Mouse (Mus musculus) bone marrow, adult 2 months (tissue): ENCODE measurements around the gene Tbc1d10c. TPM values are rescaled to one million over a fixed set of nuclear protein-coding genes. Genes with fewer than 3 reads are reported as not detected.
A peak's percentile ranks its signal among the peaks of the same experiment; 100 is the strongest.

ENCODE experiments used
- H3K27ac ChIP-seq: fragments of 200-500 bp; 2 replicates; pipeline ENCODE4 v1.5.1; 2012; ENCODE audit warnings: low read depth, mild to moderate bottlenecking, control low read depth, inconsistent platforms, low read length; ENCODE audit not compliant: control insufficient read depth, poor library complexity, insufficient read depth
- H3K4me1 ChIP-seq: fragments of 200-500 bp; 2 replicates; pipeline ENCODE4 v1.6.1; 2011; ENCODE audit warnings: low read length; ENCODE audit not compliant: control insufficient read depth, insufficient read depth
- H3K4me3 ChIP-seq: fragments of 200-500 bp; replicated peaks from 2 replicates; pipeline ENCODE3; 2011; ENCODE audit warnings: mild to moderate bottlenecking, low read depth, low read length, control low read depth; ENCODE audit not compliant: control insufficient read depth
- CTCF ChIP-seq: fragments of 200-500 bp; IDR thresholded peaks from 2 replicates; pipeline ENCODE4 v1.5.1; 2011; ENCODE audit warnings: low read length, control low read depth; ENCODE audit not compliant: control insufficient read depth, insufficient read depth
- POLR2A ChIP-seq: fragments of 200-500 bp; IDR thresholded peaks from 2 replicates; pipeline ENCODE4 v1.6.1; 2011; ENCODE audit warnings: low read depth, mild to moderate bottlenecking, control low read depth, low read length, borderline replicate concordance; ENCODE audit not compliant: control insufficient read depth
- WGBS: fragments of 180-500 bp; shearing (Covaris S2); methylation state at CpG from one replicate; pipeline ENCODE4 v1.1.7; 2018; 5-methylcytosine and 5-hydroxymethylcytosine counted together
- polyA plus RNA-seq: library from polyadenylated mRNA; stranded (reverse); fragments of >200 nt; gene quantifications from 2 replicates; pipeline ENCODE4 v1.2.4, GENCODE M21; 2011; ENCODE audit warnings: low replicate concordance; ENCODE audit not compliant: missing spikeins, insufficient read depth, insufficient read length

Gene Tbc1d10c
- polyA plus RNA-seq, 1 experiment, result 168 TPM

DNA sequence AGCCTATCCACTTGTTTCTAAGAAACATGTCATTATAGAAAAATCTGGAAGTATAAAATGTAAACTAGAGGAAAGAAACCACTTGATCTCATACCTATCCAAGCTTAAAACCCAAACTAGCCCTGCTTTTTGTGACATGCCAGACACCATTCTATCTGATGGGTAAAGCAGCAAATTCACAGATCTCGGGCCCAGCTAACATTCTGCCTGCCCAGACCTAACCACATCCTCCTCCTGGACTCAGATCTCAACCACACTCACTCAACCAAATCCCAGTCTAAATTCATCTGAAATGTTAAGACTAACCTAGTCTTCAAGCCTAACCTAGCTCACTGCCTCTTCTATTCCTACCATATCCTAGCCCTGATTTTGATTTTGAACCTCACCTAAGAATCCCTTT, 27.7 kb upstream of the Tbc1d10c start:
- Histone ChIP-seq H3K4me3 (no peak overlapping the region), H3K4me1 (peaks cover 18% of the 10 kb centered on the region), H3K27ac (peak overlapping the region; percentile 42; the same call in 1 of the 2 replicates)
- TF ChIP-seq CTCF, result no peak
- TF ChIP-seq POLR2A, result no peak
- WGBS, result 3% methylated on average over 1 of the region's 1 CpGs

DNA sequence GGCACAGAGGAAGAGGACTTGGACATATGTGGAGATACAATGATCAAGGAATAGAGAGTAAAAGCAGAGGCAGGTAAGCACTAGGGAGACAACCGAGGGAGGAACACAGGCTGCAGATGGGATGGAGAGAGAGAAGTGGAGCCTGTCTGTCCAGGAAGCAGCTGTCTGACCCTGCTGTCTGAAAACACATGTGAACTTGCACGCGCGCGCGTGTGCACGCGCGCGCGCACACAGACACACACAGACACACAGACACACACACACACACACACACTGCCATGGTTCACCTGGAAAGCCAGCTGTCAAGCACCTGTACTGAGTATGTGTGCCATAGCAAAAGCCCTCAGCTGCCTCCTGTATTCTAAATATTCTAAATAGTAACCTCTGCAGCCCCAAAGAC, 27.2 kb upstream of the Tbc1d10c start:
- peak overlapping the region; percentile 42 for H3K27ac ChIP-seq
- H3K4me1 ChIP-seq, result peaks cover 19% of the 10 kb centered on the region
- no peak overlapping the region for H3K4me3 ChIP-seq
- TF ChIP-seq CTCF, result no peak
- TF ChIP-seq POLR2A, result no peak
- WGBS, result 39% methylated on average over 11 of the region's 11 CpGs

DNA sequence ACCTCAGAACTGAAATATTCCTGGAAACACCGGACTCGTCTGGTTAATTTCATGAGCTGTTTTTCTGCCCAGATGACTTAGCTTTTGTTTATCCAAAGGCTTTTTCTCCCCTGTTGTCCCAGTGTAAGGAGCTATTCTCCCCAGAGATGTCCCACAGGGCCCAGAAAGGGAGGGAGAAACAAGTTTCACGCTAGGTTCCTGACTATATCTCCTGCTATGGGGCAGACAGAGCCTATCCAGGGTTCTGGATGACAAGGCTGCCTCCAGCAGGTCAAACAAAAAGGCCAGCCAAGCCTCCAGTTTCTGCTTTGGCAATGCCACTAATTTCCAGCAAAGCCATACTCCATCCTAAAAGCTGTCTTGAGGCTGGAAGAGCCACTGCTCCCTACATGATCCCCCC, 26.8 kb upstream of the Tbc1d10c start:
- no peak overlapping the region for H3K4me3 ChIP-seq
- TF ChIP-seq POLR2A (no peak), CTCF (no peak)
- H3K27ac ChIP-seq, result peak overlapping the region; percentile 42; the same call in 1 of the 2 replicates
- H3K4me1 ChIP-seq, result peaks cover 19% of the 10 kb centered on the region
- 73% methylated on average over 3 of the region's 3 CpGs for WGBS

- no peak overlapping the region for H3K27ac ChIP-seq
- no peak for TF ChIP-seq CTCF
- TF ChIP-seq POLR2A, result no peak
- WGBS, result 52% methylated on average over 5 of the region's 5 CpGs
- H3K4me3 ChIP-seq, result no peak overlapping the region
- peaks cover 14% of the 10 kb centered on the region for H3K4me1 ChIP-seq
Measured at GRCm38 (mm10) chr19:4217140-4217539, 26.1 kb upstream of the Tbc1d10c start.

DNA sequence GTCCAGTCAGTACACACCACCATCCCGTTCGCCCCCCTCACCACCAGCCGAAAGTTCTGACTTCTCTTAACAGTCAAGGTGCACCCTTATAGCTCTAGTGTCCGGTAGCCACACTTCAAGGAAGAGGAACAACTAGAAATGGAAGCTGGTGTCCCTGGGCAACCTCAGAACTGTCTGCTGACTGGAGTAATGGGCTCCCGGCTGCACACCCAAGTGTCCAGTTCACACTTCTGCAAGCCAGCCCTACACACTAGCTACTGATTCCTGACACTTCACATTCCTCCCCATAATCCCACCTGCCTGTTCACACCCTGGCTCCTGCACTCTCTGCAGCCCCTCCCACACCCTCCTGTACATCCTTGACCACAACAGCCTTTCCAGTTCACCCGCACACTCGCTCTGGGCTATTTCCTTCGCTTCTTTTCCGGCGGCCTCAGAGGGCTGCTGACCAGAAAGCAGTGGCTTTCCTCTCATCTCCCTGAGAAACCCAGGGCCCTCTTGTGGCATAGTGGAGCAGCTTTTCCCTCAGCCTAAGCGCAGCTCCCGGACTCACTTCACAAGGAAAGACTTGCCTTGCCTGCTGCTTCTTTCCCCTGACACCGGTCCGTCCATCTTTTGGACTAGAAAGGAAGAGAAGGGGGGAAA, 25.1 kb upstream of the Tbc1d10c start:
- TF ChIP-seq POLR2A, result no peak
- TF ChIP-seq CTCF, result no peak
- 17% methylated on average over 14 of the region's 14 CpGs for WGBS
- peaks cover 11% of the 10 kb centered on the region for H3K4me1 ChIP-seq
- peak overlapping the region; percentile 16 for H3K4me3 ChIP-seq
- H3K27ac ChIP-seq, result no peak overlapping the region

DNA sequence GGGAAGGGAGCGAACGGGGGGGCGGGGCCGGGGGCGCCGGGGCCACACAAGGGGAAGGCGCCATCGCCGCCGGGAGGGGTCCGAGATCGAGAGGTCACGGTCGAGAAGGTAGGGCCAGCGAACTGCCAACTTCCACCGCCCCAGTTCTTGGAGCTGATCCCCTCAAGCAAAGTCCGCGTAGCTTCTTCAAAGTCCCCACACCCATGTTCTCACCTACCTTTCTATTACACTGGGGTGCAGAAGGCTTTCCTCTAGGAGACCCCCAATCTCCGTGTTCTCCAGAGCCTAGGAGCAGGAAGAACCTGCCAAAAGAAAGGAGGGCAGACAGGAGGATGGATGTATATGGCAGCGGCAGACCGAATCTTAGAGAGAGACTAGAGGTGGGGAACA, 24.4 kb upstream of the Tbc1d10c start:
- 0 out of 2 replicates have a peak overlapping the region, but pooled peaks have one; percentile 3 for H3K27ac ChIP-seq
- whole genome bisulfite sequencing, result 1% methylated on average over 15 of the region's 21 CpGs
- peak overlapping the region; percentile 52 for H3K4me3 ChIP-seq
- TF ChIP-seq CTCF, result no peak
- TF ChIP-seq POLR2A, result no peak
- H3K4me1 ChIP-seq, result peaks cover 9% of the 10 kb centered on the region

GRCm38 (mm10) chr19:4214771-4215450, 23.8 kb upstream of the Tbc1d10c start:
- no peak for TF ChIP-seq CTCF
- TF ChIP-seq POLR2A, result no peak
- Histone ChIP-seq H3K4me3 (peak overlapping the region; percentile 49), H3K27ac (peak overlapping the region; percentile 93), H3K4me1 (peaks cover 7% of the 10 kb centered on the region)
- WGBS, result under 1% methylated on average over 64 of the region's 81 CpGs

DNA sequence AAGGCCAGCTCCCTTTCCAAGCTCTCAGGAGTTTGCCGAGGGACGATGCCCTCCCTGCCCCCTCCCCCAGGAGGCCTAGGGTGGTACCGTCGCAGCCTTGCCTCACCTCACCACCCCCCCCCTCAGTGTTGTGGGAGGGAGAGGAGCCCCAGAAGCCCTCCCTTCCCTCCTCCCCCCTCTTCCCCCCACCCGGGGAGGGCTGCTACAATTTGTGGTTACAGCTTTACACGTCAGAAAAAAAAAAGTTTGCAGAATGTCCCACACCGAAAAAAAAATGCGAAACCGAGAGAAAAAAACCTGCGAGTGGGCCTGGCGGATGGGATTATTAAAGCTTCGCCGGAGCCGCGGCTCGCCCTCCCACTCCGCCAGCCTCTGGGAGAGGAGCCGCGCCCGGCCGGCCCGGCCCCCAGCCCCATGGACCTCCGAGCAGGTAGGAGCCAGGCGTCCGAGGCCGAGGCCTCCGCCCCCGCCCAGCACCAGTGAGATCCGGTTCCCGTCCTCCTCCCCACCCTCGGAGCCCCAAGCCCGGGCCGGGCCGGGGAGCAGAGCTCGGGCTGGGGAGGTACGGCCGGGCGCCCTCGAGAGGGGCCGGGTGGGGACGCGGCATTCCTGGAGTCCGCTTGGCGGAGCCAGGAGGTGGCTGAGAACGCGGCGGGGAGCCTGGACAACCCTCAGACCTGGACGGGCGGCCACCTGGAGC, 23.1 kb upstream of the Tbc1d10c start, which contains the start of the genes Clcf1 and AC109138.7:
Clcf1 (plus strand) TSS at position 168 of the 700 bp plus-strand sequence.
AC109138.7 (plus strand) TSS at position 287 of the 700 bp plus-strand sequence.
- peaks cover 5% of the 10 kb centered on the region for H3K4me1 ChIP-seq
- WGBS, result under 1% methylated on average over 49 of the region's 49 CpGs
- TF ChIP-seq CTCF, result no peak
- no peak for TF ChIP-seq POLR2A
- H3K4me3 ChIP-seq, result peak within 1 kb of the TSS; percentile 49
- H3K27ac ChIP-seq, result peak within 1 kb of the TSS; percentile 93
